Mouse (Mus musculus) brown adipose tissue, adult 24 weeks (tissue): ENCODE results near the gene Cd3d. TPM values are rescaled to one million over a fixed set of nuclear protein-coding genes. Genes with fewer than 3 reads are reported as not detected.

ENCODE experiments used
- polyA plus RNA-seq: library from polyadenylated mRNA; stranded (reverse); fragments of >200 nt; gene quantifications from 2 replicates; pipeline ENCODE4 v1.2.4, GENCODE M21; 2012; ENCODE audit not compliant: missing spikeins, insufficient read depth, insufficient read length

Gene Cd3d
- polyA plus RNA-seq, 1 experiment, result not detected

Other genes with a start within 250 kb of the Cd3d start
- gene Phldb1, start 246.6 kb upstream of the Cd3d start, polyA plus RNA-seq, result 19.6 and 27.6 TPM in 2 replicates
- gene Arcn1, start 213.9 kb upstream of the Cd3d start, polyA plus RNA-seq, result 68.4 and 96.1 TPM in 2 replicates
- 28.3 and 47.4 TPM in 2 replicates for gene Ift46, start 213.9 kb upstream of the Cd3d start, polyA plus RNA-seq
- gene Tmem25, start 182.5 kb upstream of the Cd3d start, polyA plus RNA-seq, result 1.1 and 1.5 TPM in 2 replicates
- gene Ttc36, start 178.7 kb upstream of the Cd3d start, polyA plus RNA-seq, result 2.4 TPM in 1 of 2 replicates, not detected in the other
- gene Kmt2a, start 100.5 kb upstream of the Cd3d start, polyA plus RNA-seq, result 7.0 and 7.3 TPM in 2 replicates
- gene Atp5l, start 61.0 kb upstream of the Cd3d start, polyA plus RNA-seq, result 2,562 and 2,957 TPM in 2 replicates
- gene Ube4a, start 16.2 kb upstream of the Cd3d start, polyA plus RNA-seq, result 36.6 and 40.7 TPM in 2 replicates
- gene Cd3g, start 1.4 kb upstream of the Cd3d start, polyA plus RNA-seq, result 1.5 TPM in 1 of 2 replicates, not detected in the other
- not detected in 2 replicates for gene Cd3e, start 27.8 kb downstream of the Cd3d start, polyA plus RNA-seq
- gene Mpzl2, start 58.0 kb downstream of the Cd3d start, polyA plus RNA-seq, result 36.3 and 57.0 TPM in 2 replicates
- gene Mpzl3, start 73.4 kb downstream of the Cd3d start, polyA plus RNA-seq, result 2.8 and 4.4 TPM in 2 replicates
- not detected in 2 replicates for gene Jaml, start 97.4 kb downstream of the Cd3d start, polyA plus RNA-seq
- not detected in 2 replicates for gene Scn2b, start 136.0 kb downstream of the Cd3d start, polyA plus RNA-seq
- gene Scn4b, start 156.6 kb downstream of the Cd3d start, polyA plus RNA-seq, result 1.9 and 3.5 TPM in 2 replicates
- gene BC049352, start 200.2 kb downstream of the Cd3d start, polyA plus RNA-seq, result 1.7 and 8.6 TPM in 2 replicates
- not detected in 2 replicates for gene Tmprss4, start 222.3 kb downstream of the Cd3d start, polyA plus RNA-seq